ENCODE assay signal across 8 mouse cellular contexts in the genomic region with DNA sequence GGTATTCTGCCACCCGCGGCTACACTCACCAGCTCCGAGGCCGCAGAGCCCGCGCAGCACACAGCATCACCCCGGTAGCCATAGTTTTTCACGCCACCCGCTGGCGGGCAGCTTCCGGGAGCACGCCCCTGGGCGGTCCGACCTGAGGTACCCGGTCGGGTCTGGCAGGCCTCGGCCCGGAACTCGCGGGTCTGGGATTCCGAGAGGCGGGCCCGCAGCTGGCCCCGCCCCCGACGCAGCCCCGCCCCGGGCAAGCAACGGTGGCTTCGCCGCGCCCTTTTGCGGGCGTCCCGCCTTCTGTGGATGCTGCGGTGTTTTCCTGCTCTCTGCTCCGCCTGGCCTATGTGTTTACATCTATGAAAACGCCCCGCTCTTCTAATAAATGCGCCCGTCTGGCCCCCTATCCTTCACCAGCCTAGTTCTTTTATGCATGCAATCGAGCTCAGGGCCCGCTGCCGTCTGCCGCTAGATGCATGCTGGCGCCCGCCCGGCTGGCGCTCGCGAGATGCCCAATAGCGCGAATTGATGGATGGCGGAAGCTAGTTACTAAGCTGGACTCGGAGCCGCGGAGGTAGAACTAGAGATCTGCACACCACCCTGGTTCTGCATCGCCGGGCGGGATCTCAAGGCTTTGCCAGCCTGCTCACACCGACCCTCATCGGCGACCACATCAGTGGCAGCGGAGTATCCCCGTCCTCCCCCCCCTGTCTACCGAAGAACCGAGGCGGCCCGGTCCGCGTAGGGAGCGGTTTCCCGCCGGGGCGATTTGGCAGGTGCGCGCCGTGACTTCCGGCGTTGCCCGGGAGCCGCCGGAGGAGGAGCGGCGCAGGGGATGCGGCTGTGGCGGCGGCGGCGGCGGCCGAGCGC. TPM values are rescaled to one million over a fixed set of nuclear protein-coding genes. Genes with fewer than 3 reads are reported as not detected.
DNase-seq lines count a peak whose midpoint lies in the region; ATAC-seq and TF ChIP-seq lines count a peak whose summit lies in the region.

Gene Mrpl40, minus strand, starts transcription at position 421 of the 867 bp plus-strand sequence.
Gene Hira, plus strand, starts transcription at position 596 of the 867 bp plus-strand sequence.

- H3K27ac ChIP-seq in hindbrain, embryonic 10.5 days: peak within 1 kb of the TSS; percentile 97
- H3K27ac ChIP-seq in lung, postnatal 0 days (ENCODE audit: low read length): peak within 1 kb of the TSS; percentile 95

- peak; percentile 75 for ATAC-seq in frontal cortex, adult (ENCODE audit: low TSS enrichment)
- ATAC-seq in lung, postnatal 0 days: peak; percentile 96

- peak; percentile 85 for DNase-seq in MEL-GATA-1-ER (ENCODE audit: extremely low read depth, low read depth)
- DNase-seq in cerebellum, adult 8-10 months: peak; percentile 94
- peak; percentile 95 for DNase-seq in hindbrain, embryonic 10.5 days (ENCODE audit: low spot score)
- DNase-seq in layer of hippocampus, adult 9-11 months: peak; percentile 95
- DNase-seq in lung, postnatal 0 days (ENCODE audit: low spot score): peak; percentile 96
- DNase-seq in ovary, postnatal 14 days (ENCODE audit: low spot score): peak; percentile 92
- DNase-seq in thymus, postnatal 14 days: peak; percentile 95

- TF ChIP-seq EP300 in lung, postnatal 0 days (IDR thresholded peaks at IDR 0.05): peak; percentile 30; the same call in 1 of the 2 replicates

- H3K4me3 ChIP-seq in hindbrain, embryonic 10.5 days: peak within 1 kb of the TSS; percentile 93
- H3K4me3 ChIP-seq in lung, postnatal 0 days (ENCODE audit: low read depth, low read length): peak within 1 kb of the TSS; percentile 88

- peak within 1 kb of the TSS; percentile 76 for H3K9ac ChIP-seq in lung, postnatal 0 days (replicated peaks; ENCODE audit: low read depth)

- H3K4me2 ChIP-seq in lung, postnatal 0 days (replicated peaks; ENCODE audit: low read depth, low read length): peak within 1 kb of the TSS; percentile 95

- H3K36me3 ChIP-seq in hindbrain, embryonic 10.5 days: peaks cover 62% of the 10 kb centered on the region
- H3K36me3 ChIP-seq in lung, postnatal 0 days (ENCODE audit: insufficient read depth, low read length): peaks cover 16% of the 10 kb centered on the region; the same call in 1 of the 2 replicates

- H3K4me1 ChIP-seq in hindbrain, embryonic 10.5 days (replicated peaks): peaks cover 21% of the 10 kb centered on the region
- H3K4me1 ChIP-seq in lung, postnatal 0 days (ENCODE audit: insufficient read depth, low read depth, low read length): peaks cover 7% of the 10 kb centered on the region; the same call in 1 of the 2 replicates

- H3K27me3 ChIP-seq in hindbrain, embryonic 10.5 days (ENCODE audit: insufficient read depth, poor library complexity, severe bottlenecking): no peaks in the 10 kb centered on the region
- no peaks in the 10 kb centered on the region for H3K27me3 ChIP-seq in lung, postnatal 0 days (replicated peaks; ENCODE audit: insufficient read depth, low read length)

- TF ChIP-seq CTCF in lung, postnatal 0 days (IDR thresholded peaks at IDR 0.05): no peak

- no peaks in the 10 kb centered on the region for H3K9me3 ChIP-seq in hindbrain, embryonic 10.5 days
- no peaks in the 10 kb centered on the region for H3K9me3 ChIP-seq in lung, postnatal 0 days (ENCODE audit: low read length)

- WGBS in hindbrain, embryonic 10.5 days: under 1% methylated on average over 93 of the region's 93 CpGs
- WGBS in lung, postnatal 0 days: under 1% methylated on average over 75 of the region's 93 CpGs

RNA-seq across cellular contexts. Expression of gene Mrpl40, which starts in this region (rescaled TPM):
- 125 and 127 TPM in 2 replicates for polyA plus RNA-seq in hindbrain, embryonic 10.5 days (2016; fragmentation: Nextera tagmentation; extraction: Ambion mirVana)
- 55.8 and 56.5 TPM in 2 replicates for polyA plus RNA-seq in lung, postnatal 0 days (2015; fragmentation: Nextera tagmentation; extraction: Ambion mirVana)

RNA-seq across cellular contexts. Expression of gene Hira, which starts in this region (rescaled TPM):
- polyA plus RNA-seq in hindbrain, embryonic 10.5 days (2016; fragmentation: Nextera tagmentation; extraction: Ambion mirVana): 18.4 and 21.4 TPM in 2 replicates
- polyA plus RNA-seq in lung, postnatal 0 days (2015; fragmentation: Nextera tagmentation; extraction: Ambion mirVana): 7.6 and 8.4 TPM in 2 replicates

Comparison
In these comparisons a context has a peak if more than half of its experiments do, and no peak if none do; other contexts are left out.
1. Peak in every context shown above with its lines: DNase-seq, ATAC-seq, H3K4me3 ChIP-seq and H3K27ac ChIP-seq.